Mouse (Mus musculus) cerebellum, adult 2 months (tissue): Measurements from ENCODE around the gene Plekho1.

Experiments
- CTCF ChIP-seq: fragments of 200-500 bp; IDR thresholded peaks from 2 replicates; pipeline ENCODE4 v1.5.1; 2011; ENCODE audit warnings: low read depth, mild to moderate bottlenecking, control low read depth, low read length, moderate library complexity, borderline replicate concordance; ENCODE audit not compliant: insufficient read depth
- POLR2A ChIP-seq: fragments of 200-500 bp; IDR thresholded peaks from 2 replicates; pipeline ENCODE4 v1.6.1; 2011; ENCODE audit warnings: low read length, control low read depth, borderline replicate concordance; ENCODE audit not compliant: insufficient read depth

DNA sequence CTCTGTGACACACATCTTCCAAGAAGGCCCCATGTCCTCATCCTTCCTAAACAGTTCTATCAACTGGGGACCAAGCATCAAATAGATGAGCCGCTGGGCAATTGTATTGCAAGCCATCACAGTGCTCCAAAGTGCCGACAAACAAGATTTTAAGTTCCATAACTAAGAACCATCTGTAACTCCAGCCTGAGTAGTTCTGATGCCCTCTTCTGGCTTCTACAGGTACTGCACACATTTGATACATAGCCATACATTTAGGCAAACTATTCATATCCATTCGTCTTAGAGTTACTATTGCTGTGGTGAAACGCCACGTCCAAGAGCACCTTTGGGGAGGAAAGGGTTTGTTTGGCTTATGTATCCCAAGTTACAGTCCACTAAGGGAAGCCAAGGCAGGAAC is 36.7 kb downstream of the Plekho1 start:
- TF ChIP-seq POLR2A (no peak), CTCF (no peak)
